Mouse (Mus musculus): ENCODE data around the gene Foxn4. TPM values are rescaled to one million over a fixed set of nuclear protein-coding genes. Genes with fewer than 3 reads are reported as not detected.

The Foxn4 gene
- polyA plus RNA-seq (2014; fragmentation: Nextera tagmentation; extraction: Ambion mirVana): 6.5 and 6.9 TPM in 2 replicates

- no peak within 1 kb of the TSS for H3K27ac ChIP-seq (ENCODE audit: low read depth, low read length)
- H3K9ac ChIP-seq (ENCODE audit: low read length): peak within 1 kb of the TSS; percentile 54
- peak within 1 kb of the TSS; percentile 73 for H3K4me2 ChIP-seq
- H3K36me3 ChIP-seq (ENCODE audit: control insufficient read depth, insufficient read depth, low read length): no peaks in the 10 kb centered on the region
- WGBS: 0% methylated on average over 32 of the region's 56 CpGs
- H3K4me1 ChIP-seq (ENCODE audit: control insufficient read depth, insufficient read depth, low read length): peaks cover 43% of the 10 kb centered on the region
- peaks cover 81% of the 10 kb centered on the region for H3K27me3 ChIP-seq (ENCODE audit: control insufficient read depth, insufficient read depth, low read length)
- peak; percentile 90 for DNase-seq (ENCODE audit: low spot score, missing footprints)
- H3K4me3 ChIP-seq (ENCODE audit: low read depth, low read length): peak within 1 kb of the TSS; percentile 41
- peak; percentile 66 for ATAC-seq (ENCODE audit: low FRiP score)
- H3K9me3 ChIP-seq (ENCODE audit: control insufficient read depth, low read length): no peaks in the 10 kb centered on the region
Observed at GRCm38 (mm10) chr5:114273693-114274402, at the start of gene Foxn4. Gene Foxn4 (minus strand): TSS chr5:114273807.

DNA sequence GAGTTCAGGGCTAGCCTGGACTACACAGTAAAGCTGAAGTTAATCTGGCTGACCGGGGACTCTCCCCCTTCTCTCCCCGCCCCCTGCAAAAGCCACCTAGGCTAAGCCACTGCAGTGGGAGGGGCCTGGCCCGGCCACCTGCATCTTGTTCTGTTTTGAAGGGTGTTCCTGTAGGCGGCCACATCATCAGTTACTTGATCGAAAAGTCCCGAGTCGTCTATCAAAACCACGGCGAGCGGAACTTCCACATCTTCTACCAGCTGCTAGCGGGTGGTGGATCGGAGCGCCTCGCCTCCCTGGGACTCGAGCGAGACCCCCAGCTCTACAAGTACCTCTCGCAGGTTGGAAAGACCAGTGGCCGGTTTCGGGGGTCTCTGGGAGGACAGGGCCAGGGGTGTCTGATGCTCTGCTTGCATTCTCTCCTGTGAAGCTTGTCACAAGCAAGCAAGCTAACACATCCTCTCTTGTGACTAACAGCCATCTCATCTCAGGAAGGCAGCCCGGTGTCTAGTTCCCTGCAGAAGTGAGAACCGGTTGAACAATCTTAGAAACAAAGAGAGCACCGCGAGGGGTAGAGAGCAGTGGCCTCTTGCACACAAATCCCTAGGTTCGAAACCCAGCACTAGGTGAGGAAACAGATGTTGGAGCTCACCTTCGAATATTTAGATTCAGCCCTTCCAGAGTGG lies 49.6 kb upstream of the Foxn4 start:
- no peak overlapping the region for H3K4me2 ChIP-seq

DNA sequence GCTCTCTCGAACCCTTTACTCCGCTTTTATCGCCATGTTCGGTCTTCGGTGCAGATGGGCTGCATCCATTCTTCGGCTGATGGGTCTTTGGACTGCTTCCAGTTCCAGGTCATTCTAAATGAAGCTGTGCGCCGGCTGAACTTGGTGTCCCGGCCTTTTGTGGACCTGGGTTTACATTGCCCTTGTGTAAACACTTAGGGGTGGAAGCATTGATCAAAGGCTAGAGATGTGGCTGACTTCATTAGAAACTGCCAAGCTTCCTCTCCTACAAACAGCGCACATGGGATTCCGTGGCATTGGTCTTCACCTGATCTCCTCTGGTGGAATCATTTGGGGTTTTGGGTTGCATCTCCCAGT lies 36.1 kb upstream of the Foxn4 start:
- H3K4me2 ChIP-seq: peak overlapping the region; percentile 20; the same call in 1 of the 2 replicates
- H3K9ac ChIP-seq (ENCODE audit: low read length): no peak overlapping the region; the same call in 1 of the 2 replicates
- no peak overlapping the region for H3K4me3 ChIP-seq (ENCODE audit: low read depth, low read length)
- ATAC-seq (ENCODE audit: low FRiP score) (peak; percentile 40), DNase-seq (ENCODE audit: low spot score, missing footprints) (no peak)
- H3K27ac ChIP-seq (ENCODE audit: low read depth, low read length): no peak overlapping the region
- H3K27me3 ChIP-seq (ENCODE audit: control insufficient read depth, insufficient read depth, low read length): peaks cover 4% of the 10 kb centered on the region; the same call in 1 of the 2 replicates
- H3K9me3 ChIP-seq (ENCODE audit: control insufficient read depth, low read length): no peaks in the 10 kb centered on the region
- H3K36me3 ChIP-seq (ENCODE audit: control insufficient read depth, insufficient read depth, low read length): no peaks in the 10 kb centered on the region
- WGBS: 60% methylated on average over 11 of the region's 11 CpGs
- no peaks in the 10 kb centered on the region for H3K4me1 ChIP-seq (ENCODE audit: control insufficient read depth, insufficient read depth, low read length)

More for the DNA sequence above, 49.6 kb upstream of the Foxn4 start:
- H3K4me1 ChIP-seq (ENCODE audit: control insufficient read depth, insufficient read depth, low read length): no peaks in the 10 kb centered on the region
- no peak for ATAC-seq (ENCODE audit: low FRiP score)
- H3K36me3 ChIP-seq (ENCODE audit: control insufficient read depth, insufficient read depth, low read length): no peaks in the 10 kb centered on the region
- 62% methylated on average over 25 of the region's 25 CpGs for WGBS
- H3K9ac ChIP-seq (ENCODE audit: low read length): no peak overlapping the region; the same call in 1 of the 2 replicates
- no peak overlapping the region for H3K27ac ChIP-seq (ENCODE audit: low read depth, low read length)
- no peaks in the 10 kb centered on the region for H3K9me3 ChIP-seq (ENCODE audit: control insufficient read depth, low read length)
- DNase-seq (ENCODE audit: low spot score, missing footprints): no peak
- no peaks in the 10 kb centered on the region for H3K27me3 ChIP-seq (ENCODE audit: control insufficient read depth, insufficient read depth, low read length)
- H3K4me3 ChIP-seq (ENCODE audit: low read depth, low read length): no peak overlapping the region

DNA sequence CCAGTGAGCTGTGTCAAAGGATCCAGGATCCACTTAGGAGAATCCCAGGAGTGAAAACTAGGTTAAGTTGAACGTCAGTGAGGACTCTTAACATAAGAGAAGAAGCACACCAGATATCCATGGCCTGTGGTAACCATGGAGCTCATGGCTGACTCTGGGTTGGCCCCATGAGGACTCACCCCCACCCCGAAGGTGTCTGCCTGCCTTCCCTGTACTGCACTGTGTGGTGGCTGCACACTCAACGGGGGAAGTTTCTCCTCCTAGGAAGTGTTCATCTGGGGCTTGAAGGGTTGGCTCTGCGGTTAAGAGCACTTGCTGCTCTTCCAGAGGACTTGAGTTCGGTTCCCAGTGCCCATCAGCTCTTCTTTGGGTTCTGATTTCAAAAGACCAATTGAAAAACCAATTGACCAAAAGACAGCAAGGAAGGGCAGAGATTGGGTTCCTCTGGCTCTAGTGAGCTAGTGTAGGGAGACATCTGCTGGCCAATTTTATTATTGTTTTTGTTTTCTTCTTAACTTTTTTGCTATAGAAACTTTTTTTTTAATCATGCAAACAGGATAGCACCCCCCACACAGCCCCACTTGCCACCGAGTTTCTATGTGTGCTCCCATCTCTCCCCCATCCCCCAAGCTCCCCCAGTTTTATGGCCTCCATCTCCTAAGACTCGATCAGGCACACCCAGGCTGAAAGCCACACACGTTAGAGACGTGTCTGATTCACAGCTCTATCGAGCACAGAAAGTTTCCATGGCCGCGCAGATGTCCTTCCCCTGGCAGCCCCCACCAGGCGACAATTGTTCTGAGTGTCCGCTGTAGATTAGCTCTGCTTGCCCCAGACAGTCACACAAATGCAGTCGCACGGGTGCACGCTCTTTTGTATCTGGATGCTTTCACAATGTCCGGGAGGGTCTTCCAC lies 35.4 kb upstream of the Foxn4 start:
- Histone ChIP-seq H3K36me3 (ENCODE audit: control insufficient read depth, insufficient read depth, low read length) (no peaks in the 10 kb centered on the region), H3K9ac (ENCODE audit: low read length) (peak overlapping the region; percentile 33; the same call in 1 of the 2 replicates), H3K4me2 (peak overlapping the region; percentile 20; the same call in 1 of the 2 replicates), H3K27ac (ENCODE audit: low read depth, low read length) (no peak overlapping the region), H3K27me3 (ENCODE audit: control insufficient read depth, insufficient read depth, low read length) (peaks cover 4% of the 10 kb centered on the region; the same call in 1 of the 2 replicates), H3K9me3 (ENCODE audit: control insufficient read depth, low read length) (no peaks in the 10 kb centered on the region), H3K4me1 (ENCODE audit: control insufficient read depth, insufficient read depth, low read length) (no peaks in the 10 kb centered on the region), H3K4me3 (ENCODE audit: low read depth, low read length) (no peak overlapping the region)
- ATAC-seq (ENCODE audit: low FRiP score) (peak; percentile 65), DNase-seq (ENCODE audit: low spot score, missing footprints) (peak; percentile 94)
- whole genome bisulfite sequencing: 41% methylated on average over 18 of the region's 18 CpGs

GRCm38 (mm10) chr5:114306496-114306895 lies 32.9 kb upstream of the Foxn4 start:
- Histone ChIP-seq H3K4me3 (ENCODE audit: low read depth, low read length) (no peak overlapping the region), H3K9ac (ENCODE audit: low read length) (no peak overlapping the region), H3K9me3 (ENCODE audit: control insufficient read depth, low read length) (no peaks in the 10 kb centered on the region), H3K36me3 (ENCODE audit: control insufficient read depth, insufficient read depth, low read length) (no peaks in the 10 kb centered on the region), H3K4me1 (ENCODE audit: control insufficient read depth, insufficient read depth, low read length) (no peaks in the 10 kb centered on the region), H3K4me2 (no peak overlapping the region), H3K27me3 (ENCODE audit: control insufficient read depth, insufficient read depth, low read length) (peaks cover 16% of the 10 kb centered on the region), H3K27ac (ENCODE audit: low read depth, low read length) (no peak overlapping the region)
- DNase-seq (ENCODE audit: low spot score, missing footprints): peak; percentile 41
- no peak for ATAC-seq (ENCODE audit: low FRiP score)
- 78% methylated on average over 5 of the region's 5 CpGs for WGBS

DNA sequence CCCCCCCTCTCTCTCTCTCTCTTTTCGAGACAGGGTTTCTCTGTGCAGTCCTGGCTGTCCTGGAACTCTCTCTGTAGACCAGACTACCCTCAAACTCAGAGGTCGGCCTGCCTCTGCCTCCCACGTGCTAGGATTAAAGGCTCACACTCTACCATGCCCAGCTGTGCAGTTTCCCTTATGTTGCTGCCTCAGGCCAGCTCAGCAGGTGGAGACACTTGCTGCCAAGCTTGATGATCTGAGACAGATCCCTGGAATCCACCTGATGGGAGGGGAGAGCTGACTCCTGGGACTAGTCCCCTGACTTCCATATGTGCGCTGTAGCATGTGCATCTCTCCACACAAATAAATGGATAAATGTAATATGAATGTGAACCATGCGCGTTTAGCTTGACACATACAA lies 29.6 kb upstream of the Foxn4 start:
- Histone ChIP-seq H3K27ac (ENCODE audit: low read depth, low read length) (no peak overlapping the region), H3K9me3 (ENCODE audit: control insufficient read depth, low read length) (no peaks in the 10 kb centered on the region), H3K9ac (ENCODE audit: low read length) (no peak overlapping the region), H3K27me3 (ENCODE audit: control insufficient read depth, insufficient read depth, low read length) (peaks cover 19% of the 10 kb centered on the region), H3K4me2 (no peak overlapping the region), H3K4me1 (ENCODE audit: control insufficient read depth, insufficient read depth, low read length) (no peaks in the 10 kb centered on the region; the same call in 1 of the 2 replicates), H3K4me3 (ENCODE audit: low read depth, low read length) (no peak overlapping the region), H3K36me3 (ENCODE audit: control insufficient read depth, insufficient read depth, low read length) (no peaks in the 10 kb centered on the region)
- ATAC-seq (ENCODE audit: low FRiP score): no peak
- DNase-seq (ENCODE audit: low spot score, missing footprints): no peak
- 77% methylated on average over 6 of the region's 6 CpGs for WGBS

- no peaks in the 10 kb centered on the region for H3K9me3 ChIP-seq (ENCODE audit: control insufficient read depth, low read length)
- 42% methylated on average over 24 of the region's 24 CpGs for WGBS
- peaks cover 4% of the 10 kb centered on the region; the same call in 1 of the 2 replicates for H3K4me1 ChIP-seq (ENCODE audit: control insufficient read depth, insufficient read depth, low read length)
- ATAC-seq (ENCODE audit: low FRiP score): peak; percentile 36
- H3K36me3 ChIP-seq (ENCODE audit: control insufficient read depth, insufficient read depth, low read length): no peaks in the 10 kb centered on the region
- no peak overlapping the region for H3K9ac ChIP-seq (ENCODE audit: low read length)
- no peak overlapping the region; the same call in 1 of the 2 replicates for H3K4me2 ChIP-seq
- H3K4me3 ChIP-seq (ENCODE audit: low read depth, low read length): no peak overlapping the region
- H3K27ac ChIP-seq (ENCODE audit: low read depth, low read length): peak overlapping the region; percentile 46
- peak; percentile 91 for DNase-seq (ENCODE audit: low spot score, missing footprints)
- H3K27me3 ChIP-seq (ENCODE audit: control insufficient read depth, insufficient read depth, low read length): peaks cover 21% of the 10 kb centered on the region
Observed at GRCm38 (mm10) chr5:114299883-114300610, 26.4 kb upstream of the Foxn4 start.

- H3K4me2 ChIP-seq: no peak overlapping the region
- 30% methylated on average over 22 of the region's 22 CpGs for WGBS
- H3K9ac ChIP-seq (ENCODE audit: low read length): no peak overlapping the region
- no peak overlapping the region for H3K27ac ChIP-seq (ENCODE audit: low read depth, low read length)
- H3K27me3 ChIP-seq (ENCODE audit: control insufficient read depth, insufficient read depth, low read length): peaks cover 21% of the 10 kb centered on the region
- H3K36me3 ChIP-seq (ENCODE audit: control insufficient read depth, insufficient read depth, low read length): no peaks in the 10 kb centered on the region
- ATAC-seq (ENCODE audit: low FRiP score) (peak; percentile 90), DNase-seq (ENCODE audit: low spot score, missing footprints) (peak; percentile 87)
- no peak overlapping the region for H3K4me3 ChIP-seq (ENCODE audit: low read depth, low read length)
- peaks cover 4% of the 10 kb centered on the region; the same call in 1 of the 2 replicates for H3K4me1 ChIP-seq (ENCODE audit: control insufficient read depth, insufficient read depth, low read length)
- no peaks in the 10 kb centered on the region for H3K9me3 ChIP-seq (ENCODE audit: control insufficient read depth, low read length)
Observed at GRCm38 (mm10) chr5:114299156-114299855, 25.7 kb upstream of the Foxn4 start.

Measured in midbrain, embryonic 11.5 days (tissue).